ENCODE assay signal across 8 mouse cellular contexts in genomic region chr11:89175511-89175910, GRCm38 (mm10).
DNase-seq lines count a peak whose midpoint lies in the region; ATAC-seq and TF ChIP-seq lines count a peak whose summit lies in the region.
"Had no signal": no experiment of that assay in that cellular context is flagged by ENCODE, and none has a peak within 500 bp of the region (broad histone marks: within the 10 kb centered on the region; RNA-seq: fewer than 3 reads in every experiment).

No protein-coding gene starts in this region.

- no peak; the same call in 1 of the 2 replicates for ATAC-seq in intestine, embryonic 14.5 days (replicated peaks; ENCODE audit: low FRiP score, low TSS enrichment, low read depth)
- no peak for ATAC-seq in intestine, postnatal 0 days
- peak; percentile 86 for ATAC-seq in embryonic facial prominence, embryonic 14.5 days (ENCODE audit: low read depth)
- ATAC-seq in midbrain, embryonic 12.5 days (ENCODE audit: low FRiP score, low read depth), result no peak

- peaks cover 10% of the 10 kb centered on the region; the same call in 1 of the 2 replicates for H3K4me1 ChIP-seq in intestine, embryonic 14.5 days (replicated peaks; ENCODE audit: control insufficient read depth, insufficient read depth, low read length)
- H3K4me1 ChIP-seq in intestine, postnatal 0 days (replicated peaks; ENCODE audit: control insufficient read depth, insufficient read depth, low read length), result no peaks in the 10 kb centered on the region
- H3K4me1 ChIP-seq in embryonic facial prominence, embryonic 14.5 days (ENCODE audit: control insufficient read depth, insufficient read depth, low read length), result peaks cover 9% of the 10 kb centered on the region; the same call in 1 of the 2 replicates
- peaks cover 7% of the 10 kb centered on the region; the same call in 1 of the 2 replicates for H3K4me1 ChIP-seq in midbrain, embryonic 12.5 days

- no peak overlapping the region for H3K4me3 ChIP-seq in intestine, embryonic 14.5 days (ENCODE audit: low read depth, low read length)
- H3K4me3 ChIP-seq in intestine, postnatal 0 days (ENCODE audit: low read depth, low read length), result no peak overlapping the region
- no peak overlapping the region; the same call in 1 of the 2 replicates for H3K4me3 ChIP-seq in embryonic facial prominence, embryonic 14.5 days (ENCODE audit: low read depth, low read length)
- H3K4me3 ChIP-seq in midbrain, embryonic 12.5 days, result no peak overlapping the region

- no peak for DNase-seq in intestine, embryonic 14.5 days (ENCODE audit: low spot score)
- peak; percentile 48 for DNase-seq in embryo, embryonic 10.5 days (ENCODE audit: low spot score)
- peak; percentile 60 for DNase-seq in embryonic facial prominence, embryonic 14.5 days (ENCODE audit: low spot score)
- DNase-seq in cerebellum, adult 18-20 months, result no peak
- DNase-seq in cerebellum, postnatal 14 days, result no peak
- DNase-seq: layer of hippocampus, adult 9-11 months had no signal

- peak overlapping the region; percentile 33; the same call in 1 of the 2 replicates for H3K27ac ChIP-seq in intestine, embryonic 14.5 days (ENCODE audit: low read depth)
- H3K27ac ChIP-seq in intestine, postnatal 0 days (ENCODE audit: low read depth, low read length), result no peak overlapping the region
- peak overlapping the region; percentile 61; the same call in 1 of the 2 replicates for H3K27ac ChIP-seq in embryonic facial prominence, embryonic 14.5 days (replicated peaks; ENCODE audit: low read depth, low read length)
- no peak overlapping the region for H3K27ac ChIP-seq in midbrain, embryonic 12.5 days (replicated peaks)

- no peaks in the 10 kb centered on the region for H3K9me3 ChIP-seq in intestine, embryonic 14.5 days (ENCODE audit: control insufficient read depth, low read length)
- H3K9me3 ChIP-seq in intestine, postnatal 0 days (ENCODE audit: control insufficient read depth), result no peaks in the 10 kb centered on the region
- no peaks in the 10 kb centered on the region for H3K9me3 ChIP-seq in embryonic facial prominence, embryonic 14.5 days (ENCODE audit: control insufficient read depth, low read length)
- H3K9me3 ChIP-seq in midbrain, embryonic 12.5 days, result no peaks in the 10 kb centered on the region

- H3K4me2 ChIP-seq in intestine, embryonic 14.5 days (ENCODE audit: low read length), result peak overlapping the region; percentile 39
- H3K4me2 ChIP-seq in intestine, postnatal 0 days (replicated peaks; ENCODE audit: low read depth), result no peak overlapping the region
- H3K4me2 ChIP-seq in embryonic facial prominence, embryonic 14.5 days (ENCODE audit: low read depth, low read length), result peak overlapping the region; percentile 44
- H3K4me2 ChIP-seq in midbrain, embryonic 12.5 days (replicated peaks), result peak overlapping the region; percentile 19; the same call in 1 of the 2 replicates

- H3K27me3 ChIP-seq in intestine, embryonic 14.5 days (replicated peaks; ENCODE audit: control insufficient read depth, insufficient read depth, low read length), result no peaks in the 10 kb centered on the region
- no peaks in the 10 kb centered on the region for H3K27me3 ChIP-seq in intestine, postnatal 0 days (replicated peaks; ENCODE audit: control insufficient read depth, insufficient read depth, low read length)
- no peaks in the 10 kb centered on the region for H3K27me3 ChIP-seq in embryonic facial prominence, embryonic 14.5 days (replicated peaks; ENCODE audit: control insufficient read depth, insufficient read depth, low read length)
- peaks cover 7% of the 10 kb centered on the region; the same call in 1 of the 2 replicates for H3K27me3 ChIP-seq in midbrain, embryonic 12.5 days

- H3K36me3 ChIP-seq in intestine, embryonic 14.5 days (ENCODE audit: control insufficient read depth, insufficient read depth, low read length), result no peaks in the 10 kb centered on the region
- no peaks in the 10 kb centered on the region for H3K36me3 ChIP-seq in intestine, postnatal 0 days (ENCODE audit: control insufficient read depth, insufficient read depth)
- H3K36me3 ChIP-seq in embryonic facial prominence, embryonic 14.5 days (ENCODE audit: control insufficient read depth, insufficient read depth, low read length), result no peaks in the 10 kb centered on the region
- H3K36me3 ChIP-seq in midbrain, embryonic 12.5 days, result no peaks in the 10 kb centered on the region

- 4% methylated on average over 7 of the region's 9 CpGs for WGBS in intestine, embryonic 14.5 days
- 5% methylated on average over 9 of the region's 9 CpGs for WGBS in intestine, postnatal 0 days
- WGBS in embryonic facial prominence, embryonic 14.5 days, result 3% methylated on average over 9 of the region's 9 CpGs
- WGBS in midbrain, embryonic 12.5 days, result 20% methylated on average over 9 of the region's 9 CpGs

- TF ChIP-seq CTCF in intestine, postnatal 0 days (IDR thresholded peaks at IDR 0.05; ENCODE audit: low read depth), result no peak

- H3K9ac ChIP-seq in intestine, embryonic 14.5 days (ENCODE audit: low read length), result no peak overlapping the region
- no peak overlapping the region for H3K9ac ChIP-seq in intestine, postnatal 0 days (ENCODE audit: low read depth, low read length)
- H3K9ac ChIP-seq in embryonic facial prominence, embryonic 14.5 days (ENCODE audit: low read depth, low read length), result 0 out of 2 replicates have a peak overlapping the region, but pooled peaks have one; percentile 5
- no peak overlapping the region for H3K9ac ChIP-seq in midbrain, embryonic 12.5 days (replicated peaks)

Comparison
In these comparisons a context has a peak if more than half of its experiments do, and no peak if none do; other contexts are left out.
1. H3K27ac ChIP-seq: peak in intestine, embryonic 14.5 days (single experiment) and embryonic facial prominence, embryonic 14.5 days (single experiment); none in intestine, postnatal 0 days (single experiment) and midbrain, embryonic 12.5 days (single experiment).
2. DNase-seq: peak in embryo, embryonic 10.5 days (single experiment) and embryonic facial prominence, embryonic 14.5 days (single experiment); none in intestine, embryonic 14.5 days (single experiment), cerebellum, adult 18-20 months (0 of 2) and cerebellum, postnatal 14 days (0 of 2).